Mouse (Mus musculus) B cell, adult 2 months (primary cell): ENCODE data around the gene Fbxl12.
"Not testable (repeated sequence)": the region's sequence is repeated elsewhere in the genome, so short reads cannot be mapped to it uniquely, and the experiment has no call there.

Experiments used
- DNase-seq, 2 experiments: peaks; one replicate each; pipeline ENCODE4 v3.0.0; 2022

Gene Fbxl12

GRCm38 (mm10) chr9:20651602-20652259 lies 7.2 kb upstream of the Fbxl12 start, which contains the start of gene Pin1:
Pin1 (plus strand) TSS chr9:20652095.
- peak; percentile 94 to 96 for DNase-seq

GRCm38 (mm10) chr9:20645121-20645520 lies 554 bp upstream of the Fbxl12 start:
- DNase-seq, result peak; percentile 74 to 75

GRCm38 (mm10) chr9:20643781-20644180 lies 786 bp downstream of the Fbxl12 start:
- DNase-seq, result peak; percentile 26

- DNase-seq, result peak; percentile 86 to 89
Measured at GRCm38 (mm10) chr9:20642896-20643466, 1.6 kb downstream of the Fbxl12 start.

- peak; percentile 57 to 65 for DNase-seq
Measured at GRCm38 (mm10) chr9:20642101-20642895, 2.3 kb downstream of the Fbxl12 start, which contains the start of gene Ubl5. Ubl5 (plus strand) TSS chr9:20642878.

- no peak for DNase-seq
Measured at GRCm38 (mm10) chr9:20641501-20641900, 3.1 kb downstream of the Fbxl12 start.

GRCm38 (mm10) chr9:20639486-20639885 lies 5.1 kb downstream of the Fbxl12 start:
- no peak for DNase-seq

GRCm38 (mm10) chr9:20638552-20638951 lies 6.0 kb downstream of the Fbxl12 start:
- no peak for DNase-seq

GRCm38 (mm10) chr9:20636790-20637189 lies 7.8 kb downstream of the Fbxl12 start:
- DNase-seq, result no peak

- DNase-seq, result peak; percentile 61 to 65
Measured at GRCm38 (mm10) chr9:20636256-20636655, 8.3 kb downstream of the Fbxl12 start.

- not testable (repeated sequence) for DNase-seq
Measured at GRCm38 (mm10) chr9:20635676-20636075, 8.9 kb downstream of the Fbxl12 start.

GRCm38 (mm10) chr9:20631332-20631731 lies 13.2 kb downstream of the Fbxl12 start:
- DNase-seq, result no peak

- DNase-seq, result no peak
Measured at GRCm38 (mm10) chr9:20616685-20617084, 27.9 kb downstream of the Fbxl12 start.

- no peak for DNase-seq
Measured at GRCm38 (mm10) chr9:20611976-20612375, 32.6 kb downstream of the Fbxl12 start.

GRCm38 (mm10) chr9:20609831-20610464 lies 34.6 kb downstream of the Fbxl12 start:
- DNase-seq, result peak in 1 of 2 experiments; percentile 10

GRCm38 (mm10) chr9:20607100-20607974 lies 37.2 kb downstream of the Fbxl12 start:
- peak; percentile 87 to 93 for DNase-seq

GRCm38 (mm10) chr9:20606269-20606668 lies 38.3 kb downstream of the Fbxl12 start:
- DNase-seq, result no peak

- peak; percentile 3 to 5 for DNase-seq
Measured at GRCm38 (mm10) chr9:20601270-20601669, 43.3 kb downstream of the Fbxl12 start.

- DNase-seq, result peak; percentile 94 to 97
Measured at GRCm38 (mm10) chr9:20581175-20581634, 63.4 kb downstream of the Fbxl12 start, which contains the start of gene Zfp846. Zfp846 (plus strand) TSS chr9:20581291.

- no peak for DNase-seq
Measured at GRCm38 (mm10) chr9:20576591-20576990, 68.0 kb downstream of the Fbxl12 start.

- DNase-seq, result no peak
Measured at GRCm38 (mm10) chr9:20571060-20571459, 73.5 kb downstream of the Fbxl12 start.
